Mouse (Mus musculus) lung, postnatal 0 days (tissue): ENCODE data around the gene Rab31.

ENCODE experiments used
- CTCF ChIP-seq: IDR thresholded peaks from 2 replicates; pipeline ENCODE4 v1.5.1; 2016; ENCODE audit warnings: antibody characterized with exemption, mild to moderate bottlenecking
- EP300 ChIP-seq: IDR thresholded peaks from 2 replicates; pipeline ENCODE4 v1.6.1; 2016; ENCODE audit warnings: antibody characterized with exemption, mild to moderate bottlenecking, control low read depth

- peak; percentile 21 for TF ChIP-seq CTCF
- TF ChIP-seq EP300: peak; percentile 80; the same call in 1 of the 2 replicates
Observed at GRCm38 (mm10) chr17:65724254-65724653, 48.3 kb downstream of the Rab31 start.
